Mouse (Mus musculus): ENCODE data around the gene Lhx8.

DNA sequence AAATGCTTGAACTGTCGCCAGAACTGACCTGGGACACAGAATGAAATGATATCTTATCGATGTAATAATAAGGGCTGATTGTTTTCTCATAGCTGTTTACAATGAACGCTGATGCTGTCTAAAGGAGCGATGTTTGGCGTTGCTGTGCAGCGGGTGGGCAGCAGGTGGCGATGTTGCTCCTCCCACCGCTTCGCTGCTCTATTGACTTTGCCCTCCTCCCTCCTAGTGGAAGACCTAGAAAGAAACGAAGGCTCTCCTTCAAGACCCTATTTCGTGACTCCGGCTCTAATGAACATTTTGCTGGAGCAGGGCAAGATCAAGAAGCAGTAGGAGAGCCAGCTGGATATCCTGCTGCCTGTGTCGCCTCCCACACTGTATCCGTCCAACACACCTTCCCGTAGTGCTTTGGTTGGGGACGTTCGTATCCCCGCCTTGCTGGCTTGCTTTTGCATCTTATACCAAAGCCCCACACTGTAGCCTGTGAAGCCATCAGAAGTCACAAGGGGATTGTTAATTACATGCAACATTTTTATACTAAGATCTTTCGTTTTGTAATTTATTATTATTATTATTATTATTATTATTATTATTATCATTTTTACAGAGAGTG lies 60.6 kb downstream of the Lhx8 start:
- TF ChIP-seq POLR2A (IDR thresholded peaks at IDR 0.05; ENCODE audit: control insufficient read depth, extremely low read depth, insufficient read depth, low read length, poor library complexity): no peak
- peak; percentile 85 for TF ChIP-seq CTCF (IDR thresholded peaks at IDR 0.05; ENCODE audit: borderline replicate concordance, control insufficient read depth, extremely low read depth, insufficient read depth, low read length, poor library complexity)
